Mouse (Mus musculus) embryo, embryonic 10 days (tissue): Measurements from ENCODE around the gene Gm13539.
"Not testable (repeated sequence)": the region's sequence is repeated elsewhere in the genome, so short reads cannot be mapped to it uniquely, and the experiment has no call there.

Experiments
- DNase-seq: peaks from one replicate; pipeline ENCODE4 v3.0.0-alpha.2; 2015; ENCODE audit warnings: low spot score

Gm13539 gene

GRCm38 (mm10) chr2:25781957-25782356 is at the start of gene Gm13539:
TSS of gene Gm13539 (plus strand) at chr2:25782257.
- no peak for DNase-seq

- DNase-seq: no peak
These were observed 48.7 kb upstream of the Gm13539 start for GRCm38 (mm10) chr2:25733199-25733930.

GRCm38 (mm10) chr2:25736709-25737108 is 45.3 kb upstream of the Gm13539 start, which contains the start of gene Obp2b:
TSS of gene Obp2b (plus strand) at chr2:25737009.
- DNase-seq: not testable (repeated sequence)

GRCm38 (mm10) chr2:25741671-25742070 is 40.4 kb upstream of the Gm13539 start:
- no peak for DNase-seq

GRCm38 (mm10) chr2:25754201-25754600 is 27.9 kb upstream of the Gm13539 start:
- no peak for DNase-seq

- DNase-seq: no peak
These were observed 23.9 kb upstream of the Gm13539 start for GRCm38 (mm10) chr2:25758064-25758625.

GRCm38 (mm10) chr2:25765269-25765668 is 16.8 kb upstream of the Gm13539 start, which contains the start of gene Lcn3:
TSS of gene Lcn3 (plus strand) at chr2:25765569.
- no peak for DNase-seq

GRCm38 (mm10) chr2:25767764-25768163 is 14.3 kb upstream of the Gm13539 start:
- no peak for DNase-seq

GRCm38 (mm10) chr2:25773507-25773906 is 8.6 kb upstream of the Gm13539 start:
- DNase-seq: no peak

- no peak for DNase-seq
These were observed 7.4 kb upstream of the Gm13539 start for GRCm38 (mm10) chr2:25774640-25775039.

GRCm38 (mm10) chr2:25775991-25776390 is 6.1 kb upstream of the Gm13539 start:
- DNase-seq: no peak

- no peak for DNase-seq
These were observed 5.3 kb upstream of the Gm13539 start, which contains the start of gene Lcn11 for GRCm38 (mm10) chr2:25776717-25777116. TSS of gene Lcn11 (plus strand) at chr2:25777017.

- no peak for DNase-seq
These were observed 3.0 kb upstream of the Gm13539 start for GRCm38 (mm10) chr2:25779076-25779475.

- DNase-seq: no peak
These were observed 1.1 kb upstream of the Gm13539 start for GRCm38 (mm10) chr2:25780921-25781320.

- DNase-seq: peak; percentile 20
These were observed 3.7 kb downstream of the Gm13539 start for GRCm38 (mm10) chr2:25785573-25786322.

- no peak for DNase-seq
These were observed 7.0 kb downstream of the Gm13539 start for GRCm38 (mm10) chr2:25789092-25789491.

GRCm38 (mm10) chr2:25797635-25798034 is 15.6 kb downstream of the Gm13539 start:
- DNase-seq: no peak

GRCm38 (mm10) chr2:25798065-25798464 is 16.0 kb downstream of the Gm13539 start:
- DNase-seq: peak; percentile 16

- DNase-seq: no peak
These were observed 29.7 kb downstream of the Gm13539 start for GRCm38 (mm10) chr2:25811711-25812110.

- no peak for DNase-seq
These were observed 31.3 kb downstream of the Gm13539 start for GRCm38 (mm10) chr2:25813364-25813763.

- not testable (repeated sequence) for DNase-seq
These were observed 33.7 kb downstream of the Gm13539 start, which contains the start of gene Glt6d1 for GRCm38 (mm10) chr2:25815748-25816147. TSS of gene Glt6d1 (minus strand) at chr2:25815848.

GRCm38 (mm10) chr2:25822806-25823205 is 40.7 kb downstream of the Gm13539 start, which contains the start of gene Lcn9:
TSS of gene Lcn9 (plus strand) at chr2:25823153.
- no peak for DNase-seq

- DNase-seq: no peak
These were observed 42.7 kb downstream of the Gm13539 start for GRCm38 (mm10) chr2:25824751-25825150.
